ENCODE assay signal across 25 mouse cellular contexts in the genomic region with DNA sequence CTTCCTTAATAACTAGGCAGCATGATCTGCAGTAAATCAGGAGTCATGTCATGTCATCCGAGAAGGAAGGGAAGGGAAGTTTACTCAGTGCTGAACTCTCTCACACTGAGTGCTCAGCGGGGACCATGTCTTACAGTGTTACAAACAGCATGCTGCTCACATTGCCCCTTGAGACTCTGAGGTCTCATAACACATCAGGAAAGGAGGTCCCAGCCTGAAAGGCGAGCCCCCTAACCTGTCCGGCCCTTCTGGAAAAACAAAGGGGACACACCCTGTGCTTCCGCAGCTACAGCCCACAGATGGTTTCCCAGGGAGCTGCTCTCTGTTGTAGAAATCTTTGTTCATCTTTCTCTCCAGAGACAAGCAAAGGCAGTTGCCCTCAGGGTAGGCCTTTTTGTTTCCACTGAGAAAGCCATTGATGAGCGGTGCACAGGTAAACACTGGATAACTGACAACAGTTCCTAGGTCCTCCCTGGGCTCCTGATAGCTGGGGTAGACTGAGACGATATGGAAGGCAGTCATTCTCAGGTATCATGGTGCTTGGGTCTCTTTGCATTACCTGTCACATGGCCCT.
DNase-seq lines count a peak whose midpoint lies in the region; ATAC-seq and TF ChIP-seq lines count a peak whose summit lies in the region.
"Had no signal": no experiment of that assay in that cellular context is flagged by ENCODE, and none has a peak within 500 bp of the region (broad histone marks: within the 10 kb centered on the region; RNA-seq: fewer than 3 reads in every experiment).

No protein-coding gene starts in this region.

- H3K27me3 ChIP-seq in intestine, embryonic 14.5 days (replicated peaks; ENCODE audit: control insufficient read depth, insufficient read depth, low read length): no peaks in the 10 kb centered on the region
- H3K27me3 ChIP-seq in intestine, postnatal 0 days (replicated peaks; ENCODE audit: control insufficient read depth, insufficient read depth, low read length): no peaks in the 10 kb centered on the region
- H3K27me3 ChIP-seq in E14TG2a.4 (ENCODE audit: insufficient read depth, low read length): no peaks in the 10 kb centered on the region
- H3K27me3 ChIP-seq in neural tube, embryonic 15.5 days (replicated peaks): no peaks in the 10 kb centered on the region
- H3K27me3 ChIP-seq: CH12.LX; embryonic facial prominence, embryonic 13.5 days; heart, embryonic 15.5 days; Patski had no signal

- no peak for TF ChIP-seq CTCF in intestine, postnatal 0 days (IDR thresholded peaks at IDR 0.05; ENCODE audit: low read depth)
- no peak for TF ChIP-seq CTCF in E14TG2a.4 (conservative IDR thresholded peaks at IDR 0.05; ENCODE audit: low read length)

- peaks cover 21% of the 10 kb centered on the region for H3K4me1 ChIP-seq in intestine, embryonic 14.5 days (replicated peaks; ENCODE audit: control insufficient read depth, insufficient read depth, low read length)
- H3K4me1 ChIP-seq in intestine, postnatal 0 days (replicated peaks; ENCODE audit: control insufficient read depth, insufficient read depth, low read length): peaks cover 4% of the 10 kb centered on the region; the same call in 1 of the 2 replicates
- peaks cover 35% of the 10 kb centered on the region for H3K4me1 ChIP-seq in E14TG2a.4 (replicated peaks; ENCODE audit: low read depth, low read length)
- peaks cover 8% of the 10 kb centered on the region for H3K4me1 ChIP-seq in neural tube, embryonic 15.5 days
- H3K4me1 ChIP-seq: heart, embryonic 15.5 days had no signal

- H3K4me2 ChIP-seq in intestine, embryonic 14.5 days (ENCODE audit: low read length): no peak overlapping the region
- no peak overlapping the region for H3K4me2 ChIP-seq in intestine, postnatal 0 days (replicated peaks; ENCODE audit: low read depth)
- H3K4me2 ChIP-seq in neural tube, embryonic 15.5 days: no peak overlapping the region
- H3K4me2 ChIP-seq: embryonic facial prominence, embryonic 13.5 days; heart, embryonic 11.5 days; heart, embryonic 15.5 days had no signal

- no peaks in the 10 kb centered on the region for H3K9me3 ChIP-seq in intestine, embryonic 14.5 days (ENCODE audit: control insufficient read depth, low read length)
- no peaks in the 10 kb centered on the region for H3K9me3 ChIP-seq in intestine, postnatal 0 days (ENCODE audit: control insufficient read depth)
- no peaks in the 10 kb centered on the region for H3K9me3 ChIP-seq in E14TG2a.4 (ENCODE audit: low read length)
- H3K9me3 ChIP-seq in neural tube, embryonic 15.5 days (replicated peaks): no peaks in the 10 kb centered on the region
- H3K9me3 ChIP-seq: embryonic facial prominence, embryonic 13.5 days; forebrain, embryonic 10.5 days; heart, embryonic 15.5 days had no signal

- ATAC-seq in intestine, embryonic 14.5 days (replicated peaks; ENCODE audit: low FRiP score, low TSS enrichment, low read depth): no peak
- no peak for ATAC-seq in intestine, postnatal 0 days
- ATAC-seq in neural tube, embryonic 15.5 days (ENCODE audit: low FRiP score): no peak
- ATAC-seq: forebrain, embryonic 14.5 days; hindbrain, embryonic 16.5 days; inflammation-experienced regulatory T-cells, adult 6 months; Patski had no signal

- no peaks in the 10 kb centered on the region for H3K36me3 ChIP-seq in intestine, embryonic 14.5 days (ENCODE audit: control insufficient read depth, insufficient read depth, low read length)
- H3K36me3 ChIP-seq in intestine, postnatal 0 days (ENCODE audit: control insufficient read depth, insufficient read depth): no peaks in the 10 kb centered on the region
- no peaks in the 10 kb centered on the region for H3K36me3 ChIP-seq in E14TG2a.4 (ENCODE audit: insufficient read depth, low read length)
- no peaks in the 10 kb centered on the region for H3K36me3 ChIP-seq in neural tube, embryonic 15.5 days
- H3K36me3 ChIP-seq: embryonic facial prominence, embryonic 13.5 days; forebrain, embryonic 10.5 days; heart, embryonic 15.5 days had no signal

- H3K9ac ChIP-seq in intestine, embryonic 14.5 days (ENCODE audit: low read length): no peak overlapping the region
- H3K9ac ChIP-seq in intestine, postnatal 0 days (ENCODE audit: low read depth, low read length): no peak overlapping the region
- no peak overlapping the region for H3K9ac ChIP-seq in neural tube, embryonic 15.5 days (replicated peaks)
- H3K9ac ChIP-seq: embryonic facial prominence, embryonic 13.5 days; heart, embryonic 15.5 days had no signal

- WGBS in intestine, embryonic 14.5 days: 57% methylated on average over 7 of the region's 7 CpGs
- 58% methylated on average over 7 of the region's 7 CpGs for WGBS in intestine, postnatal 0 days
- WGBS in neural tube, embryonic 15.5 days: 73% methylated on average over 7 of the region's 7 CpGs

- no peak overlapping the region for H3K4me3 ChIP-seq in intestine, embryonic 14.5 days (ENCODE audit: low read depth, low read length)
- H3K4me3 ChIP-seq in intestine, postnatal 0 days (ENCODE audit: low read depth, low read length): no peak overlapping the region
- 0 out of 2 replicates have a peak overlapping the region, but pooled peaks have one; percentile 2 for H3K4me3 ChIP-seq in E14TG2a.4 (replicated peaks; ENCODE audit: low read length)
- H3K4me3 ChIP-seq in neural tube, embryonic 15.5 days (replicated peaks): no peak overlapping the region
- H3K4me3 ChIP-seq: embryonic facial prominence, embryonic 13.5 days; erythroblast, embryonic 14.5 days; forebrain, embryonic 10.5 days; heart, adult 2 months; heart, embryonic 15.5 days had no signal

- no peak overlapping the region for H3K27ac ChIP-seq in intestine, embryonic 14.5 days (ENCODE audit: low read depth)
- no peak overlapping the region for H3K27ac ChIP-seq in intestine, postnatal 0 days (ENCODE audit: low read depth, low read length)
- no peak overlapping the region for H3K27ac ChIP-seq in neural tube, embryonic 15.5 days (replicated peaks)
- H3K27ac ChIP-seq: embryonic facial prominence, embryonic 13.5 days; forebrain, embryonic 10.5 days; heart, adult 2 months; heart, embryonic 15.5 days had no signal

- peak; percentile 48 for DNase-seq in intestine, embryonic 14.5 days (ENCODE audit: low spot score)
- DNase-seq in ES-CJ7 (ENCODE audit: low read depth, low spot score): peak; percentile 58
- DNase-seq in ZHBTc4 (ENCODE audit: low read depth, low spot score): peak; percentile 72
- no peak for DNase-seq in ovary, postnatal 36 days (ENCODE audit: low spot score)
- no peak for DNase-seq in ovary, postnatal 10 days (ENCODE audit: low spot score)
- DNase-seq: adrenal gland, postnatal 10 days; cerebellum, adult 11-12 months; cerebellum, adult 9-10 months; cerebellum, postnatal 25 days; gastrocnemius, postnatal 10 days; heart, adult 2 months; kidney, adult 18-20 months had no signal

Comparison
In these comparisons a context has a peak if more than half of its experiments do, and no peak if none do; other contexts are left out.
1. DNase-seq: peak in intestine, embryonic 14.5 days (single experiment), ES-CJ7 (single experiment) and ZHBTc4 (single experiment); none in ovary, postnatal 36 days (single experiment) and ovary, postnatal 10 days (single experiment).